Mouse (Mus musculus) G1E (cell line): Measurements from ENCODE around the gene Ntm.

ENCODE experiments used
- CTCF ChIP-seq: IDR thresholded peaks from 2 replicates; pipeline ENCODE4 v1.5.1; 2012; ENCODE audit warnings: low read depth, low read length, inconsistent platforms, mixed read lengths
- GATA1 ChIP-seq: IDR thresholded peaks from 2 replicates; pipeline ENCODE4 v1.6.1; 2012; ENCODE audit warnings: borderline replicate concordance, low read length, inconsistent platforms, mixed read lengths
- GATA2 ChIP-seq: IDR thresholded peaks from 2 replicates; pipeline ENCODE4 v1.6.1; 2012; ENCODE audit warnings: low read depth, low read length, inconsistent platforms, borderline replicate concordance
- POLR2AphosphoS5 ChIP-seq: IDR thresholded peaks from 2 replicates; pipeline ENCODE4 v1.6.1; 2012; ENCODE audit warnings: low read depth, low read length, inconsistent platforms; ENCODE audit not compliant: insufficient replicate concordance
- TAL1 ChIP-seq: conservative IDR thresholded peaks from 2 replicates; pipeline ENCODE4 v1.6.1; 2012; ENCODE audit warnings: low read depth, low read length, inconsistent platforms, mixed read lengths

GRCm38 (mm10) chr9:29680677-29681076 lies 282.3 kb downstream of the Ntm start:
- TF ChIP-seq GATA1 (no peak), CTCF (no peak), POLR2AphosphoS5 (no peak), TAL1 (no peak), GATA2 (no peak)
